Mouse (Mus musculus) heart, embryonic 10.5 days (tissue): ENCODE results near the gene Tead2. TPM values are rescaled to one million over a fixed set of nuclear protein-coding genes. Genes with fewer than 3 reads are reported as not detected.
A peak's percentile ranks its signal among the peaks of the same experiment; 100 is the strongest.

Source experiments
- DNase-seq: peaks from one replicate; pipeline ENCODE4 v3.0.0-alpha.2; 2017; ENCODE audit warnings: low spot score
- H3K27ac ChIP-seq: fragments of 300-500 bp; sonication (generic); 2 replicates; pipeline ENCODE4 v1.5.1; 2016; ENCODE audit warnings: mild to moderate bottlenecking
- H3K27me3 ChIP-seq: fragments of 300-500 bp; sonication (generic); 2 replicates; pipeline ENCODE4 v1.6.1; 2016; ENCODE audit warnings: mild to moderate bottlenecking; ENCODE audit not compliant: poor library complexity, insufficient read depth, severe bottlenecking
- H3K36me3 ChIP-seq: fragments of 300-500 bp; sonication (generic); 2 replicates; pipeline ENCODE4 v1.6.1; 2016; ENCODE audit warnings: mild to moderate bottlenecking, moderate library complexity
- H3K4me1 ChIP-seq: fragments of 300-500 bp; sonication (generic); 2 replicates; pipeline ENCODE4 v1.6.1; 2016; ENCODE audit warnings: mild to moderate bottlenecking
- H3K4me3 ChIP-seq: fragments of 300-500 bp; sonication (generic); 2 replicates; pipeline ENCODE4 v1.5.1; 2016; ENCODE audit warnings: mild to moderate bottlenecking, moderate library complexity
- H3K9me3 ChIP-seq: fragments of 300-500 bp; sonication (generic); 2 replicates; pipeline ENCODE4 v1.6.1; 2016; ENCODE audit warnings: mild to moderate bottlenecking, moderate library complexity
- WGBS: fragments of 180-500 bp; shearing (Covaris S2); methylation state at CpG from one replicate; pipeline ENCODE4 v1.1.7; 2016; 5-methylcytosine and 5-hydroxymethylcytosine counted together
- microRNA-seq: library from miRNA; unstranded; fragments of <30 nt; microRNA quantifications from one replicate; pipeline ENCODE4, GENCODE M21; 2017
- polyA plus RNA-seq: library from polyadenylated mRNA; unstranded; fragments of >200 nt; fragmentation: Nextera tagmentation; extraction: Ambion mirVana; gene quantifications from 2 replicates; pipeline ENCODE4 v1.2.1, GENCODE M21; 2016

Gene Tead2
- polyA plus RNA-seq, 1 experiment from 2014 or later: 210 TPM

- H3K4me1 ChIP-seq: peaks cover 22% of the 10 kb centered on the region
- H3K36me3 ChIP-seq: no peaks in the 10 kb centered on the region
- H3K4me3 ChIP-seq: no peak overlapping the region
- peaks cover 19% of the 10 kb centered on the region; the same call in 1 of the 2 replicates for H3K27me3 ChIP-seq
- WGBS: 48% methylated on average over 11 of the region's 11 CpGs
- H3K9me3 ChIP-seq: no peaks in the 10 kb centered on the region
- DNase-seq: peak; percentile 63
- H3K27ac ChIP-seq: no peak overlapping the region; the same call in 1 of the 2 replicates
Observed at GRCm38 (mm10) chr7:45257063-45257840, 41.7 kb downstream of the Tead2 start.

- WGBS: 82% methylated on average over 8 of the region's 8 CpGs
- no peaks in the 10 kb centered on the region for H3K36me3 ChIP-seq
- no peaks in the 10 kb centered on the region for H3K9me3 ChIP-seq
- no peak overlapping the region for H3K4me3 ChIP-seq
- peaks cover 19% of the 10 kb centered on the region; the same call in 1 of the 2 replicates for H3K27me3 ChIP-seq
- H3K27ac ChIP-seq: no peak overlapping the region
- H3K4me1 ChIP-seq: peaks cover 37% of the 10 kb centered on the region
- DNase-seq: peak; percentile 63
Observed at GRCm38 (mm10) chr7:45259281-45259680, 43.7 kb downstream of the Tead2 start.

GRCm38 (mm10) chr7:45262266-45262665, 46.7 kb downstream of the Tead2 start:
- peaks cover 21% of the 10 kb centered on the region; the same call in 1 of the 2 replicates for H3K27me3 ChIP-seq
- H3K4me1 ChIP-seq: peaks cover 34% of the 10 kb centered on the region
- peak overlapping the region; percentile 66 for H3K27ac ChIP-seq
- no peaks in the 10 kb centered on the region for H3K9me3 ChIP-seq
- H3K4me3 ChIP-seq: no peak overlapping the region
- DNase-seq: no peak
- 26% methylated on average over 7 of the region's 7 CpGs for WGBS
- H3K36me3 ChIP-seq: no peaks in the 10 kb centered on the region

GRCm38 (mm10) chr7:45263006-45263607, 47.6 kb downstream of the Tead2 start:
- no peak for DNase-seq
- Histone ChIP-seq H3K4me3 (no peak overlapping the region), H3K9me3 (no peaks in the 10 kb centered on the region), H3K27me3 (peaks cover 29% of the 10 kb centered on the region; the same call in 1 of the 2 replicates), H3K27ac (peak overlapping the region; percentile 66; the same call in 1 of the 2 replicates), H3K4me1 (peaks cover 35% of the 10 kb centered on the region), H3K36me3 (no peaks in the 10 kb centered on the region)
- 61% methylated on average over 7 of the region's 7 CpGs for WGBS

GRCm38 (mm10) chr7:45264348-45264747, 48.8 kb downstream of the Tead2 start:
- Histone ChIP-seq H3K27me3 (peaks cover 37% of the 10 kb centered on the region; the same call in 1 of the 2 replicates), H3K4me3 (no peak overlapping the region), H3K9me3 (no peaks in the 10 kb centered on the region), H3K4me1 (peaks cover 41% of the 10 kb centered on the region), H3K27ac (no peak overlapping the region), H3K36me3 (no peaks in the 10 kb centered on the region)
- WGBS: 62% methylated on average over 3 of the region's 3 CpGs
- no peak for DNase-seq

- no peak for DNase-seq
- no peaks in the 10 kb centered on the region for H3K9me3 ChIP-seq
- peaks cover 31% of the 10 kb centered on the region; the same call in 1 of the 2 replicates for H3K27me3 ChIP-seq
- no peak overlapping the region for H3K4me3 ChIP-seq
- H3K4me1 ChIP-seq: peaks cover 41% of the 10 kb centered on the region
- H3K27ac ChIP-seq: no peak overlapping the region
- 75% methylated on average over 1 of the region's 1 CpGs for WGBS
- no peaks in the 10 kb centered on the region for H3K36me3 ChIP-seq
Observed at GRCm38 (mm10) chr7:45265518-45265917, 50.0 kb downstream of the Tead2 start.

- DNase-seq: no peak
- peaks cover 25% of the 10 kb centered on the region for H3K4me1 ChIP-seq
- H3K27me3 ChIP-seq: peaks cover 35% of the 10 kb centered on the region; the same call in 1 of the 2 replicates
- no peaks in the 10 kb centered on the region; the same call in 1 of the 2 replicates for H3K9me3 ChIP-seq
- 78% methylated on average over 10 of the region's 10 CpGs for WGBS
- no peak overlapping the region for H3K27ac ChIP-seq
- H3K36me3 ChIP-seq: no peaks in the 10 kb centered on the region
- H3K4me3 ChIP-seq: no peak overlapping the region
Observed at GRCm38 (mm10) chr7:45272786-45273412, 57.3 kb downstream of the Tead2 start.

- no peak overlapping the region for H3K27ac ChIP-seq
- WGBS: 81% methylated on average over 8 of the region's 8 CpGs
- peaks cover 34% of the 10 kb centered on the region for H3K27me3 ChIP-seq
- H3K4me1 ChIP-seq: peaks cover 19% of the 10 kb centered on the region
- no peak for DNase-seq
- H3K36me3 ChIP-seq: no peaks in the 10 kb centered on the region
- no peak overlapping the region for H3K4me3 ChIP-seq
- H3K9me3 ChIP-seq: no peaks in the 10 kb centered on the region; the same call in 1 of the 2 replicates
Observed at GRCm38 (mm10) chr7:45273672-45274071, 58.1 kb downstream of the Tead2 start.

GRCm38 (mm10) chr7:45277136-45277760, 61.7 kb downstream of the Tead2 start, which contains the start of gene Slc6a21:
TSS of gene Slc6a21 (plus strand) at chr7:45277513.
- WGBS: 5% methylated on average over 44 of the region's 44 CpGs

More at GRCm38 (mm10) chr7:45277136-45277760, 61.7 kb downstream of the Tead2 start, which contains the start of gene Slc6a21:
- no peaks in the 10 kb centered on the region for H3K9me3 ChIP-seq
- no peaks in the 10 kb centered on the region for H3K36me3 ChIP-seq
- H3K27ac ChIP-seq: peak within 1 kb of the TSS; percentile 74
- peaks cover 12% of the 10 kb centered on the region for H3K4me1 ChIP-seq
- no peak for DNase-seq
- peak within 1 kb of the TSS; percentile 62 for H3K4me3 ChIP-seq
- H3K27me3 ChIP-seq: peaks cover 41% of the 10 kb centered on the region

Small RNA genes within 50 kb of the gene (microRNA-seq; reads per million reads assigned to microRNA genes)
- not detected for gene Mir7055

Other genes starting within 250 kb of the Tead2 start
- 11.7 and 19.1 TPM in 2 replicates for gene Cpt1c, start 240.9 kb upstream of the Tead2 start, polyA plus RNA-seq
- 563 and 740 TPM in 2 replicates for gene Prmt1, start 229.2 kb upstream of the Tead2 start, polyA plus RNA-seq
- 61.8 and 71.1 TPM in 2 replicates for gene Irf3, start 218.1 kb upstream of the Tead2 start, polyA plus RNA-seq
- gene Bcl2l12, start 217.0 kb upstream of the Tead2 start, polyA plus RNA-seq: 44.9 and 57.9 TPM in 2 replicates
- 40.5 and 41.0 TPM in 2 replicates for gene Scaf1, start 199.4 kb upstream of the Tead2 start, polyA plus RNA-seq
- 50.5 and 57.5 TPM in 2 replicates for gene Rras, start 197.8 kb upstream of the Tead2 start, polyA plus RNA-seq
- 8.8 and 13.3 TPM in 2 replicates for gene Prr12, start 162.9 kb upstream of the Tead2 start, polyA plus RNA-seq
- 59.9 and 65.2 TPM in 2 replicates for gene Nosip, start 153.3 kb upstream of the Tead2 start, polyA plus RNA-seq
- 15.0 and 16.8 TPM in 2 replicates for gene Prrg2, start 153.1 kb upstream of the Tead2 start, polyA plus RNA-seq
- 270 and 314 TPM in 2 replicates for gene Rcn3, start 123.5 kb upstream of the Tead2 start, polyA plus RNA-seq
- 7.8 and 10.2 TPM in 2 replicates for gene Fcgrt, start 111.9 kb upstream of the Tead2 start, polyA plus RNA-seq
- 1,266 and 1,534 TPM in 2 replicates for gene Rps11, start 91.3 kb upstream of the Tead2 start, polyA plus RNA-seq
- gene Rpl13a, start 87.0 kb upstream of the Tead2 start, polyA plus RNA-seq: 873 and 1,060 TPM in 2 replicates
- gene Gm45713, start 79.5 kb upstream of the Tead2 start, polyA plus RNA-seq: 0.36 and 0.58 TPM in 2 replicates
- gene Flt3l, start 79.3 kb upstream of the Tead2 start, polyA plus RNA-seq: 2.5 and 3.1 TPM in 2 replicates
- gene Pih1d1, start 61.5 kb upstream of the Tead2 start, polyA plus RNA-seq: 97.8 and 102 TPM in 2 replicates
- gene Aldh16a1, start 61.2 kb upstream of the Tead2 start, polyA plus RNA-seq: 45.2 and 45.7 TPM in 2 replicates
- 0.76 and 1.4 TPM in 2 replicates for gene Slc17a7, start 51.8 kb upstream of the Tead2 start, polyA plus RNA-seq
- not detected in 2 replicates for gene Gfy, start 36.2 kb upstream of the Tead2 start, polyA plus RNA-seq
- 0.41 TPM in 1 of 2 replicates, not detected in the other for gene Pth2, start 34.8 kb upstream of the Tead2 start, polyA plus RNA-seq
- gene Ccdc155, start 10.9 kb upstream of the Tead2 start, polyA plus RNA-seq: 0.69 and 0.88 TPM in 2 replicates
- 1.2 and 1.9 TPM in 2 replicates for gene Dkkl1, start 3.6 kb upstream of the Tead2 start, polyA plus RNA-seq
- 1.5 and 2.3 TPM in 2 replicates for gene Cd37, start 23.4 kb downstream of the Tead2 start, polyA plus RNA-seq
- gene Slc6a16, start 25.3 kb downstream of the Tead2 start, polyA plus RNA-seq: 0.50 and 0.83 TPM in 2 replicates
- not detected in 2 replicates for gene Slc6a21, start 61.8 kb downstream of the Tead2 start, polyA plus RNA-seq
- 13.5 and 15.2 TPM in 2 replicates for gene Trpm4, start 118.0 kb downstream of the Tead2 start, polyA plus RNA-seq
- gene Hrc, start 119.5 kb downstream of the Tead2 start, polyA plus RNA-seq: 17.9 and 31.4 TPM in 2 replicates
- 2.4 and 2.9 TPM in 2 replicates for gene Ppfia3, start 151.3 kb downstream of the Tead2 start, polyA plus RNA-seq
- gene Lin7b, start 154.8 kb downstream of the Tead2 start, polyA plus RNA-seq: 0.59 and 1.4 TPM in 2 replicates
- gene Snrnp70, start 180.0 kb downstream of the Tead2 start, polyA plus RNA-seq: 173 and 241 TPM in 2 replicates
- 0.28 and 0.45 TPM in 2 replicates for gene Kcna7, start 189.9 kb downstream of the Tead2 start, polyA plus RNA-seq
- 1.5 and 2.6 TPM in 2 replicates for gene Ntf5, start 197.9 kb downstream of the Tead2 start, polyA plus RNA-seq
- gene Lhb, start 205.1 kb downstream of the Tead2 start, polyA plus RNA-seq: not detected in 2 replicates
- gene Gys1, start 219.1 kb downstream of the Tead2 start, polyA plus RNA-seq: 79.9 and 124 TPM in 2 replicates
- gene Ruvbl2, start 222.3 kb downstream of the Tead2 start, polyA plus RNA-seq: 121 and 175 TPM in 2 replicates
- gene Ftl1, start 244.1 kb downstream of the Tead2 start, polyA plus RNA-seq: 4,578 and 4,939 TPM in 2 replicates